Mouse (Mus musculus): Measurements from ENCODE around the gene Pias1.
A peak's percentile ranks its signal among the peaks of the same experiment; 100 is the strongest.
"Not testable (repeated sequence)": the region's sequence is repeated elsewhere in the genome, so short reads cannot be mapped to it uniquely, and the experiment has no call there.

Gene Pias1

GRCm38 (mm10) chr9:62940966-62941365, 46.8 kb downstream of the Pias1 start:
- no peak for DNase-seq (ENCODE audit: low spot score)

- DNase-seq (ENCODE audit: low spot score), result no peak
These were observed 51.9 kb downstream of the Pias1 start for GRCm38 (mm10) chr9:62935854-62936253.

GRCm38 (mm10) chr9:62934700-62935400, 52.9 kb downstream of the Pias1 start:
- no peak for DNase-seq (ENCODE audit: low spot score)

GRCm38 (mm10) chr9:62932575-62933339, 55.0 kb downstream of the Pias1 start:
- DNase-seq (ENCODE audit: low spot score), result no peak

- DNase-seq (ENCODE audit: low spot score), result no peak
These were observed 62.7 kb downstream of the Pias1 start for GRCm38 (mm10) chr9:62924886-62925610.

- no peak for DNase-seq (ENCODE audit: low spot score)
These were observed 66.8 kb downstream of the Pias1 start for GRCm38 (mm10) chr9:62920877-62921276.

- no peak for DNase-seq (ENCODE audit: low spot score)
These were observed 70.7 kb downstream of the Pias1 start for GRCm38 (mm10) chr9:62917059-62917458.

- no peak for DNase-seq (ENCODE audit: low spot score)
These were observed 74.2 kb downstream of the Pias1 start for GRCm38 (mm10) chr9:62913390-62914069.

GRCm38 (mm10) chr9:62905039-62905438, 82.7 kb downstream of the Pias1 start:
- no peak for DNase-seq (ENCODE audit: low spot score)

- no peak for DNase-seq (ENCODE audit: low spot score)
These were observed 83.9 kb downstream of the Pias1 start for GRCm38 (mm10) chr9:62903841-62904240.

- DNase-seq (ENCODE audit: low spot score), result no peak
These were observed 86.0 kb downstream of the Pias1 start for GRCm38 (mm10) chr9:62901736-62902135.

GRCm38 (mm10) chr9:62894486-62894885, 93.2 kb downstream of the Pias1 start:
- peak; percentile 33 for DNase-seq (ENCODE audit: low spot score)

- peak; percentile 44 for DNase-seq (ENCODE audit: low spot score)
These were observed 105.9 kb downstream of the Pias1 start for GRCm38 (mm10) chr9:62881871-62882270.

- DNase-seq (ENCODE audit: low spot score), result no peak
These were observed 109.9 kb downstream of the Pias1 start for GRCm38 (mm10) chr9:62877825-62878224.

- no peak for DNase-seq (ENCODE audit: low spot score)
These were observed 110.6 kb downstream of the Pias1 start for GRCm38 (mm10) chr9:62876966-62877616.

- DNase-seq (ENCODE audit: low spot score), result no peak
These were observed 117.0 kb downstream of the Pias1 start for GRCm38 (mm10) chr9:62870728-62871127.

- not testable (repeated sequence) for DNase-seq (ENCODE audit: low spot score)
These were observed 118.5 kb downstream of the Pias1 start for GRCm38 (mm10) chr9:62869236-62869635.

- no peak for DNase-seq (ENCODE audit: low spot score)
These were observed 126.9 kb downstream of the Pias1 start for GRCm38 (mm10) chr9:62860866-62861265.

GRCm38 (mm10) chr9:62860102-62860501, 127.6 kb downstream of the Pias1 start:
- DNase-seq (ENCODE audit: low spot score), result not testable (repeated sequence)

GRCm38 (mm10) chr9:62858266-62859019, 129.3 kb downstream of the Pias1 start:
- DNase-seq (ENCODE audit: low spot score), result no peak

- DNase-seq (ENCODE audit: low spot score), result peak; percentile 59
These were observed 129.9 kb downstream of the Pias1 start, which contains the start of gene Calml4 for GRCm38 (mm10) chr9:62857719-62858261. Calml4 (plus strand) TSS chr9:62858080.

Measured in ovary, adult 18-20 months (tissue).